Mouse (Mus musculus) fat pad, adult 2 months (tissue): ENCODE results near the gene Ankrd10.
"Not testable (repeated sequence)": the region's sequence is repeated elsewhere in the genome, so short reads cannot be mapped to it uniquely, and the experiment has no call there.

Experiments
- DNase-seq: peaks from one replicate; pipeline ENCODE4 v3.0.0-alpha.2; 2011; ENCODE audit warnings: low read depth, low spot score; ENCODE audit errors: extremely low read depth

Gene Ankrd10

GRCm38 (mm10) chr8:11614126-11614835 lies 21.3 kb downstream of the Ankrd10 start:
- DNase-seq: no peak

GRCm38 (mm10) chr8:11608848-11609247 lies 26.7 kb downstream of the Ankrd10 start:
- no peak for DNase-seq

GRCm38 (mm10) chr8:11602006-11602680 lies 33.4 kb downstream of the Ankrd10 start:
- no peak for DNase-seq

GRCm38 (mm10) chr8:11600301-11600951 lies 35.1 kb downstream of the Ankrd10 start:
- DNase-seq: no peak

GRCm38 (mm10) chr8:11593222-11593884 lies 42.2 kb downstream of the Ankrd10 start:
- no peak for DNase-seq

- DNase-seq: no peak
Observed at GRCm38 (mm10) chr8:11592296-11592695, 43.3 kb downstream of the Ankrd10 start.

GRCm38 (mm10) chr8:11591837-11592236 lies 43.7 kb downstream of the Ankrd10 start:
- no peak for DNase-seq

GRCm38 (mm10) chr8:11586374-11586745 lies 49.2 kb downstream of the Ankrd10 start:
- no peak for DNase-seq

- no peak for DNase-seq
Observed at GRCm38 (mm10) chr8:11585513-11586373, 49.8 kb downstream of the Ankrd10 start.

GRCm38 (mm10) chr8:11575604-11576384 lies 59.8 kb downstream of the Ankrd10 start:
- no peak for DNase-seq

GRCm38 (mm10) chr8:11574911-11575603 lies 60.5 kb downstream of the Ankrd10 start:
- DNase-seq: no peak

GRCm38 (mm10) chr8:11572428-11572827 lies 63.1 kb downstream of the Ankrd10 start:
- DNase-seq: no peak

- no peak for DNase-seq
Observed at GRCm38 (mm10) chr8:11571950-11572349, 63.6 kb downstream of the Ankrd10 start.

GRCm38 (mm10) chr8:11570742-11571141 lies 64.8 kb downstream of the Ankrd10 start:
- DNase-seq: no peak

GRCm38 (mm10) chr8:11569260-11570097 lies 66.1 kb downstream of the Ankrd10 start:
- DNase-seq: no peak

- DNase-seq: not testable (repeated sequence)
Observed at GRCm38 (mm10) chr8:11568193-11568592, 67.4 kb downstream of the Ankrd10 start.

GRCm38 (mm10) chr8:11564721-11565120 lies 70.8 kb downstream of the Ankrd10 start:
- DNase-seq: no peak

GRCm38 (mm10) chr8:11564236-11564635 lies 71.3 kb downstream of the Ankrd10 start:
- DNase-seq: no peak
